Mouse (Mus musculus): ENCODE data around the gene Atp6v1e2.

GRCm38 (mm10) chr17:86929981-86930380, 17.7 kb downstream of the Atp6v1e2 start:
- TF ChIP-seq CTCF (IDR thresholded peaks at IDR 0.05; ENCODE audit: borderline replicate concordance, insufficient read depth, low read depth, low read length): no peak
- TF ChIP-seq POLR2A (IDR thresholded peaks at IDR 0.05; ENCODE audit: borderline replicate concordance, insufficient read depth, low read length): no peak

Data from cerebellum, adult 2 months (tissue).